Mouse (Mus musculus): ENCODE data around the gene Pllp. TPM values are rescaled to one million over a fixed set of nuclear protein-coding genes. Genes with fewer than 3 reads are reported as not detected.

Gene Pllp
- polyA plus RNA-seq (2017; shearing (Covaris generic)): under 1 TPM; 0.21 to 0.25 TPM

GRCm38 (mm10) chr8:94695994-94696384 lies at the start of gene Pllp:
Pllp (minus strand) TSS chr8:94696278.

GRCm38 (mm10) chr8:94745476-94746184 lies 49.6 kb upstream of the Pllp start, which contains the start of gene Ccl22:
Ccl22 (plus strand) TSS chr8:94745590.

DNA sequence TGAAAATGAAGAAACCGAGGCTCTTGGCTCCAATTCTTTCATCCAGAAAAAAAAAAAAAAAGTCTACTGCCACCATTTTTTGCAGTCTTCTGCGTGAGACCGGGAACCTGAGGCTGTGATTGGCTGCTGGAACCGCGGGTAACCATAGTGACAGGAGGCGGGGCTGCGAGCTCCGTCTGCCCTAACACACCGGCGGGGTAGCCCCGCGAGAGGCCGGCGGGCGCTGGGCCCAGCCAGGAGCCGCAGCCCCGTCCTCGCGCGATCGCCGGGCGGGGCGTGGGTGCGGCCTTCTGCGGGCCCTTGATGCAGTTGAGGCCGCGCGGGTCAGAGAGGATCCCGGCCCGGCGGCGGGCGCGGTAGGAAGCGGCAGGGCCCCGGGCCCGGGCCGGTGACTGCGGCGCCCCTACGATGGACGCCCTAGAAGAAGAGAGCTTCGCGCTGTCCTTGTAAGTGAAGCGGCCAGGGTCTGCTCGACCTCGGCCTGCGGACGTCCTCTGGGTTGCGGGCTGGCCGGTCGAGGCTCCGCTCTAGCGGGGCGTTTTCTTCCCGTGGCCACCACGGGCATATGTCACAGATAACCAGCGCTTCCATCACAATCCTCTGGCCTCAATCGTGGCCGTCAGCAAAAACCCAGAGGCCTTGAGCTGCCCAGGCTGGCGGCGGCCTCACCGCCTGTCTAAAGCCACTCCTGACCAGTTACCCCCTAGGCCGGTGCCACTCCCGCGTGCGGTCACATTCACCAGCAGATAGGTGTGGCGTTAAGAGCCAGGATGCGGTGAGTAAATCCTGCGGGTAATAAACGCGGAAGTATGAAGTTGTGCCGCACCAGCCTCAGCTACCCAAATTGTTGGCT lies 29.4 kb downstream of the Pllp start, which contains the start of gene Arl2bp:
Arl2bp (plus strand) TSS at position 145 of the 853 bp plus-strand sequence.

Other genes starting within 250 kb of the Pllp start
- 1 to 10 TPM; 1.6 to 2.9 TPM for gene Cpne2, start 163.3 kb downstream of the Pllp start, polyA plus RNA-seq (2017; shearing (Covaris generic))
- gene Rspry1, start 94.3 kb downstream of the Pllp start, polyA plus RNA-seq (2017; shearing (Covaris generic)): 10 to 100 TPM; 50.4 to 53.6 TPM
- 10 to 100 TPM; 80.2 to 86.0 TPM for gene Fam192a, start 94.3 kb downstream of the Pllp start, polyA plus RNA-seq (2017; shearing (Covaris generic))
- 100 to 1,000 TPM; 183 to 201 TPM for gene Arl2bp, start 29.7 kb downstream of the Pllp start, polyA plus RNA-seq (2017; shearing (Covaris generic))
- 10 to 100 TPM in 1 of 2 experiments, under 1 TPM in 1; 0.50 to 10.0 TPM for gene Ccl22, start 49.3 kb upstream of the Pllp start, polyA plus RNA-seq (2017; shearing (Covaris generic))
- gene Cx3cl1, start 75.7 kb upstream of the Pllp start, polyA plus RNA-seq (2017; shearing (Covaris generic)): 1 to 10 TPM in 1 of 2 experiments, not detected in 1; 1.0 TPM
- gene Ccl17, start 114.2 kb upstream of the Pllp start, polyA plus RNA-seq (2017; shearing (Covaris generic)): 1 to 10 TPM in 1 of 2 experiments, not detected in 1; 5.2 TPM
- 10 to 100 TPM; 53.5 to 59.9 TPM for gene Coq9, start 142.0 kb upstream of the Pllp start, polyA plus RNA-seq (2017; shearing (Covaris generic))
- 10 to 100 TPM; 88.9 to 98.2 TPM for gene Ciapin1, start 142.1 kb upstream of the Pllp start, polyA plus RNA-seq (2017; shearing (Covaris generic))
- gene Polr2c, start 161.2 kb upstream of the Pllp start, polyA plus RNA-seq (2017; shearing (Covaris generic)): 100 to 1,000 TPM; 106 to 118 TPM
- 1 to 10 TPM; 1.8 to 3.3 TPM for gene Dok4, start 180.1 kb upstream of the Pllp start, polyA plus RNA-seq (2017; shearing (Covaris generic))
- gene Ccdc102a, start 221.8 kb upstream of the Pllp start, polyA plus RNA-seq (2017; shearing (Covaris generic)): 1 to 10 TPM; 1.7 to 3.9 TPM
- under 1 TPM in 1 of 2 experiments, not detected in 1; 0.96 TPM for gene Adgrg5, start 227.4 kb upstream of the Pllp start, polyA plus RNA-seq (2017; shearing (Covaris generic))